Mouse (Mus musculus): ENCODE measurements around the gene Ddx46.

Ddx46 gene

GRCm38 (mm10) chr13:55721516-55721915 lies 86.7 kb downstream of the Ddx46 start:
- in situ Hi-C loops (cut with MboI, MseI) = no loop called here

DNA sequence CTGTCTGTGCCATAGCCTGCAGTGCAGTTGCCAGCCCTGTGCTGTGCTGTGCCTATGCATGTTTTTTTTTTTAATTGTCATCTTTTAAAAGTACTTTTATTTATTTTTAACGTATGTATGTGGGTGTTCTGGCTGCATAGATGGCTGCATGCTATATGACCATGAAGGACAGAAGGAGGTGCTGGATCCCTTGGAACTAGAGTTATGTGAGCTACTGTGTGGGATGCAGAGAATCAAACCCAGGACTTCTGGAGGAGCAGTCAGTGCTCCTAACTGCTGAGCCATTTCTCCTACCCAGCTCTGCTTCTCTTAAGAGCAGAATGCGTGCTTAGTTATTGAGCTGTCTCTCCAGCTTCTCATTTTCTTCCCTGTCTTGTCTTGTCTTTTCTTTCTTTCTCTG lies 87.2 kb downstream of the Ddx46 start:
- in situ Hi-C loops (cut with MboI, MseI) = no loop called here

DNA sequence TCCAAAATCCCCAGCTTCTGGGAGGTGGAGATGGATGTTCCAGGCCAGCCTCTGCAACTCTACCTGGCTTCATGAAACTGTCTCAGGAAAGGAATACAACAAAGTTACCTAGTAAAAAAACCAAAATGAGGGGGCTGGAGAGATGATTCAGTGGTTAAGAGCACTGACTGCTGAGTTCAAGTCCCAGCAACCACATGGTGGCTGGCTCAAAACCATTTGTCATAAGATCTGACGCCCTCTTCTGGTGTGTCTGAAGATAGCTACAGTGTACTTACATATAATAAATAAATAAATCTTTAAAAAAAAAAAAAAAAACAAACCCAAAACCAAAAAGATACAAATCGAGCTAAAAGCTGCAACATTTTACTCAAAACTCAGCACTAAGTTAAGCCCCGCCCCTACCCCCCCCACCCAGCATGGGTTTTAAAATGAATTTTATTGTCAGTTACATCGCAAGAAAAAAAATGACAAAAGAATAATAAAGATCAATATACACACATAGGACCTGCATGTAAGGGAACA lies 91.8 kb downstream of the Ddx46 start:
- in situ Hi-C loops (cut with MboI, MseI) = no loop called here

- in situ Hi-C loops (cut with MboI, MseI) = no loop called here
Measured at GRCm38 (mm10) chr13:55727120-55727838, 92.5 kb downstream of the Ddx46 start, which contains the start of gene Pcbd2. Pcbd2 (plus strand) TSS chr13:55727368.

DNA sequence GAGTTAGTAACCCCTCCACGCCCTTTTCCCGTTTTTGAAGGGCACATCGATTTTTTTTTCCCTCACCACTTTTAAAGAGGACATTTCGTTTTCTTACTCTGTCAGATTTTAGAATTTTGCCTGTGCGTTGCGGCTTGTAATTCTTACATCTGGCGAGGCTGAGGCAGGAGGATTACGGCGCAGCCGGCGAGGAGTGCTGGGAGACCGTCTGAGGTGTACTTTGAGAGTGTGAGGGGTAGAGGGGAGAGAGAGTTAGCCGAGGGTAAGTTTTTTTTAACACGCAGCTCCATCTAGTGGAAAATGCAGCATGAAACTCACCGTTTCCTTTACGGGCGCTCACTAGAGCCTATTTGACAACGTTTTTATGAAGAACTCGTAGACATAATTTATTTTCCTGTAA lies 93.0 kb downstream of the Ddx46 start:
- in situ Hi-C loops (cut with MboI, MseI) = no loop called here

DNA sequence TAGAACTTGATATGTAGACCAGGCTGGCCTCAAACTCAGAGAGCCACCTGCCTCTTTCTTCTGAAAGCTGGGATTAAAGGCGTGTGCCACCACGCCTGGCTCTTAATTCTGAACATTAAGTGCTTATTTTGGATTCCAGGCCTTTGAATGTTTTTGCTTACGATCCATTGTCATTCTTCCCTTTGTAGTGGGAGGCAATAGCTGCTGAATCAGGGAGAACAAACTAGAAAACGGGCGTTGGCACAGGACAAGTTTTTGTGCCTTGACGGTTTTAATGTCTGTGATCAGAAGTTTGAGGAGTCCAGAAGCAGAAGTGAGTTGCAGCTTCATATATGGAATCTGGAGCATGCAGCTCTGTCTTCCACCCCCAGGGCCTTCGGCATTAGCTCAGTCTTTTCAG lies 95.9 kb downstream of the Ddx46 start:
- in situ Hi-C loops (cut with MboI, MseI) = no loop called here
